Mouse (Mus musculus): ENCODE data around the gene Tacr1. TPM values are rescaled to one million over a fixed set of nuclear protein-coding genes. Genes with fewer than 3 reads are reported as not detected.
A peak's percentile ranks its signal among the peaks of the same experiment; 100 is the strongest.
"Not testable (repeated sequence)": the region's sequence is repeated elsewhere in the genome, so short reads cannot be mapped to it uniquely, and the experiment has no call there.

The Tacr1 gene
- polyA plus RNA-seq, 1 experiment from 2014 or later: 0.31 TPM

GRCm38 (mm10) chr6:82428890-82429289 lies 26.8 kb downstream of the Tacr1 start:
- no peak for DNase-seq (ENCODE audit: low spot score)
- TF ChIP-seq CTCF (IDR thresholded peaks at IDR 0.05) (no peak), EP300 (IDR thresholded peaks at IDR 0.05) (no peak)
- WGBS: 54% methylated on average over 6 of the region's 6 CpGs
- Histone ChIP-seq H3K9me3 (ENCODE audit: low read length) (no peaks in the 10 kb centered on the region), H3K4me1 (ENCODE audit: insufficient read depth, low read depth, low read length) (no peaks in the 10 kb centered on the region), H3K27ac (ENCODE audit: low read length) (no peak overlapping the region), H3K36me3 (ENCODE audit: insufficient read depth, low read length) (no peaks in the 10 kb centered on the region), H3K9ac (replicated peaks; ENCODE audit: low read depth) (no peak overlapping the region), H3K27me3 (replicated peaks; ENCODE audit: insufficient read depth, low read length) (no peaks in the 10 kb centered on the region), H3K4me2 (replicated peaks; ENCODE audit: low read depth, low read length) (no peak overlapping the region), H3K4me3 (ENCODE audit: low read depth, low read length) (no peak overlapping the region)
- ATAC-seq: no peak

DNA sequence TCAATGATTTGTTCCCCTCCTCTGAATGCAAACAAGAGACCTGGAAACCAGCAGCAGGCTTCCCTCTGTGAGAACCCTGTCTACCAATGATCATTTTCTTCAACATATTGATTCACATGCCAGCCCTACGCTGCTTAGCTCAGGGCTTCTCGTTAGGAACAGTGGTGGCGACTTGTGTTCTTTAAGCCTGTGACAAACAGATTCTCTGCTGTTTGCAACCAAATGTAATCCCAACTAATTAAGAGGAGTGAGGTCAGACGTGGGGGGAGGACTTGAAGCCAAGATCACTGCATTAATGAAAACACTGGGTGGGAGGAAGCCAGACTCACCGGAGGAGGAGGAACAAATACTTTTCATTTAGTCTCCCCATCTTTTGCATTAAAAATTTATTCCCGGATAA lies 27.6 kb downstream of the Tacr1 start:
- TF ChIP-seq CTCF (IDR thresholded peaks at IDR 0.05) (no peak), EP300 (IDR thresholded peaks at IDR 0.05) (no peak)
- H3K36me3 ChIP-seq (ENCODE audit: insufficient read depth, low read length): no peaks in the 10 kb centered on the region
- H3K27me3 ChIP-seq (replicated peaks; ENCODE audit: insufficient read depth, low read length): no peaks in the 10 kb centered on the region
- H3K27ac ChIP-seq (ENCODE audit: low read length): no peak overlapping the region
- no peak overlapping the region for H3K9ac ChIP-seq (replicated peaks; ENCODE audit: low read depth)
- H3K4me3 ChIP-seq (ENCODE audit: low read depth, low read length): no peak overlapping the region
- DNase-seq (ENCODE audit: low spot score) (no peak), ATAC-seq (no peak)
- no peaks in the 10 kb centered on the region for H3K4me1 ChIP-seq (ENCODE audit: insufficient read depth, low read depth, low read length)
- H3K4me2 ChIP-seq (replicated peaks; ENCODE audit: low read depth, low read length): no peak overlapping the region
- 71% methylated on average over 6 of the region's 6 CpGs for WGBS
- no peaks in the 10 kb centered on the region for H3K9me3 ChIP-seq (ENCODE audit: low read length)

- Histone ChIP-seq H3K36me3 (ENCODE audit: insufficient read depth, low read length) (no peaks in the 10 kb centered on the region), H3K27me3 (replicated peaks; ENCODE audit: insufficient read depth, low read length) (no peaks in the 10 kb centered on the region), H3K9ac (replicated peaks; ENCODE audit: low read depth) (no peak overlapping the region), H3K4me2 (replicated peaks; ENCODE audit: low read depth, low read length) (no peak overlapping the region), H3K27ac (ENCODE audit: low read length) (no peak overlapping the region), H3K4me1 (ENCODE audit: insufficient read depth, low read depth, low read length) (no peaks in the 10 kb centered on the region), H3K9me3 (ENCODE audit: low read length) (no peaks in the 10 kb centered on the region), H3K4me3 (ENCODE audit: low read depth, low read length) (no peak overlapping the region)
- no peak for TF ChIP-seq CTCF (IDR thresholded peaks at IDR 0.05)
- no peak for TF ChIP-seq EP300 (IDR thresholded peaks at IDR 0.05)
- DNase-seq (ENCODE audit: low spot score) (no peak), ATAC-seq (no peak)
- 64% methylated on average over 4 of the region's 4 CpGs for WGBS
Observed at GRCm38 (mm10) chr6:82437174-82437573, 35.0 kb downstream of the Tacr1 start.

DNA sequence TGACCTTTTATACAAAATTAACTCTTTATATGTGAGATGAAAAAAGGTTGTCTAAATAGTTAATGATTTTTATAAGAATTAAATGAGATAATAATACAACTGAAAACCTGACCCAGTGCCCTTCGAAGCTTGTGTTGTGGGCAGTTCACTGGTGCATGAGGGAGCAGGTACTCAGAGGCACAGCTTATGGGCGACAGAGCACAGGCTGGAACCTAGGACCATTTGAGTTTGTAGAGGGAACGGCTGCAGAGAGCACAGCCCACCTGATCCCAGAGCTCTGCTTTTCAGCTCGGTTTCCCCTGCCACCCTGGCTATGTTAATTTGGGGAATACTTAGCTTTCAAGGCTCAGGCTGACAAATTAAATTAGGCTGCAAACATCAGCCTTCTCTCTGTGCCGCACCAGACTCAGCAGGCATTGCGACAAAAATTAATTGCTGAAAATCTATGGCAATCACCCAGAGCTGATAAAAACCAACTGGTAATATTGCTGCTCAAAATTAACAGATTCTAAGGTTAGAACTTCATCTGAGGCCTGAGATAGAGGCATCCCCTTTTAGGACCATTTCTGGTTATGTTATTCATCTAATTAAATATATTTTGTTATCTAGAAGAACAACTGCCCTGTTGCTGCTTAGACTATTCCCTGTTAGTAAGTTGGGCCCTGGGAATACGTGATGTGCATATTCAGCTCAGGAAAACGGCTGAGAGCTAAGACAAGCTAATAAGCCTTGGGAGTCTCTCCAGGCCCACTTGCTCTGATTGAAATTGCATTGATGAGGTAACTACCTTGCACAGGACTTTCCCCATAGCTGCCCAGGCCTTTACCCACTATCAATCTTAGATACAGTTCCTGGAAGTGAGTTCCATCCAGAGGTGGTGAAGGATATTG lies 50.3 kb downstream of the Tacr1 start:
- H3K4me1 ChIP-seq (ENCODE audit: insufficient read depth, low read depth, low read length); H3K27me3 ChIP-seq (replicated peaks; ENCODE audit: insufficient read depth, low read length); H3K36me3 ChIP-seq (ENCODE audit: insufficient read depth, low read length); DNase-seq (ENCODE audit: low spot score); H3K27ac ChIP-seq (ENCODE audit: low read length); H3K9ac ChIP-seq (replicated peaks; ENCODE audit: low read depth); H3K4me2 ChIP-seq (replicated peaks; ENCODE audit: low read depth, low read length); ATAC-seq; H3K4me3 ChIP-seq (ENCODE audit: low read depth, low read length); H3K9me3 ChIP-seq (ENCODE audit: low read length): not testable (repeated sequence)
- WGBS: 79% methylated on average over 8 of the region's 8 CpGs

GRCm38 (mm10) chr6:82455245-82455644 lies 53.1 kb downstream of the Tacr1 start:
- WGBS: 46% methylated on average over 3 of the region's 3 CpGs
- Histone ChIP-seq H3K27ac (ENCODE audit: low read length) (no peak overlapping the region), H3K27me3 (replicated peaks; ENCODE audit: insufficient read depth, low read length) (no peaks in the 10 kb centered on the region), H3K36me3 (ENCODE audit: insufficient read depth, low read length) (no peaks in the 10 kb centered on the region), H3K4me1 (ENCODE audit: insufficient read depth, low read depth, low read length) (no peaks in the 10 kb centered on the region), H3K4me2 (replicated peaks; ENCODE audit: low read depth, low read length) (no peak overlapping the region), H3K9ac (replicated peaks; ENCODE audit: low read depth) (no peak overlapping the region), H3K4me3 (ENCODE audit: low read depth, low read length) (no peak overlapping the region), H3K9me3 (ENCODE audit: low read length) (no peaks in the 10 kb centered on the region)
- peak; percentile 12 for DNase-seq (ENCODE audit: low spot score)
- no peak for ATAC-seq
- no peak for TF ChIP-seq CTCF (IDR thresholded peaks at IDR 0.05)
- no peak for TF ChIP-seq EP300 (IDR thresholded peaks at IDR 0.05)

- no peak overlapping the region for H3K4me2 ChIP-seq (replicated peaks; ENCODE audit: low read depth, low read length)
- ATAC-seq (no peak), DNase-seq (ENCODE audit: low spot score) (no peak)
- H3K4me3 ChIP-seq (ENCODE audit: low read depth, low read length): no peak overlapping the region
- no peaks in the 10 kb centered on the region for H3K4me1 ChIP-seq (ENCODE audit: insufficient read depth, low read depth, low read length)
- no peaks in the 10 kb centered on the region for H3K36me3 ChIP-seq (ENCODE audit: insufficient read depth, low read length)
- no peaks in the 10 kb centered on the region for H3K9me3 ChIP-seq (ENCODE audit: low read length)
- WGBS: 88% methylated on average over 7 of the region's 7 CpGs
- no peak overlapping the region for H3K9ac ChIP-seq (replicated peaks; ENCODE audit: low read depth)
- H3K27ac ChIP-seq (ENCODE audit: low read length): no peak overlapping the region
- no peaks in the 10 kb centered on the region for H3K27me3 ChIP-seq (replicated peaks; ENCODE audit: insufficient read depth, low read length)
- no peak for TF ChIP-seq CTCF (IDR thresholded peaks at IDR 0.05)
Observed at GRCm38 (mm10) chr6:82457163-82457763, 55.1 kb downstream of the Tacr1 start.

Data from lung, postnatal 0 days (tissue).